Mouse (Mus musculus): ENCODE measurements around the gene Tnfsf11.

Tnfsf11 gene

GRCm38 (mm10) chr14:78307286-78308237 lies at the start of gene Tnfsf11:
Gene Tnfsf11 (minus strand): TSS chr14:78308043.
- peak; percentile 54 for DNase-seq

DNA sequence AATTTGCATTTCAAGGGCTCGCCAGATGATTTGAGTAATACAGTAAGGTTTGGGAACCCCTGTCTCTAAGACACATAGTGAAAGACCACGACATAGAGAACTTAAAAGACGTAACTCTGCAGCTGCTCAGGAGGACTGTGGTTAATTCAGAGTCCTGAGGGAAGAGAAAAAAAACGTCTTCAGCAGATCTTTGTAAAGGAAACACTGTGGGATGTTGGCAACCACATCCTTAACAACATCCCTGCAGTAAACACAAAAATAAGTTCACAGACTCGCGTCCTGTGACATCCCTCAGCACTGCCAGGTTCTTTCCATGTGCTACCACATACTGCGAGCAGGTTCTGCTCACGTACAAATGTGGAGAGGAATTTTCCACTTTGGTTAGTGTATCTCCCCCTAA lies 48.9 kb upstream of the Tnfsf11 start:
- peak; percentile 52 for DNase-seq

- DNase-seq = peak; percentile 50
These were observed 47.5 kb upstream of the Tnfsf11 start for GRCm38 (mm10) chr14:78355381-78355780.

DNA sequence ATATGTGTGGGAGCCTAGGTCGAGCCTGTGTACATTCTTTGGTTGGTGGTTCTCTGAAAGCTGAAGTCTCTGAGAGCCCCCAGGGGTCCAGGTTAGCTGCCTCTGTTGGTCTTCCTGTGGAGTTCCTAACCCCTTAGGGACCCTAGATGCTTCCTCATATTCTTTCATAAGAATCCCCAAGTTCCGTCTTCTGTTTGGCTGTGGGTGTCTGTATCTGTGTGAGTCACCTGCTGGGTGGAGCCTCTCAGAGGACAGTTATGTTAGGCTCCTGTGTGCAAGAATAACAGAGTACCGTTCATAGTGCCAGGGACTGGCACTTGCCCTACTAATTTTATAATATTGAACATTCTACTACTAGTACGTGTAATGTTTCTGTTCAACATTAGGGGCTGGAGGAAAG lies 45.0 kb upstream of the Tnfsf11 start:
- DNase-seq = no peak

- no peak for DNase-seq
These were observed 43.7 kb upstream of the Tnfsf11 start for GRCm38 (mm10) chr14:78351544-78351943.

DNA sequence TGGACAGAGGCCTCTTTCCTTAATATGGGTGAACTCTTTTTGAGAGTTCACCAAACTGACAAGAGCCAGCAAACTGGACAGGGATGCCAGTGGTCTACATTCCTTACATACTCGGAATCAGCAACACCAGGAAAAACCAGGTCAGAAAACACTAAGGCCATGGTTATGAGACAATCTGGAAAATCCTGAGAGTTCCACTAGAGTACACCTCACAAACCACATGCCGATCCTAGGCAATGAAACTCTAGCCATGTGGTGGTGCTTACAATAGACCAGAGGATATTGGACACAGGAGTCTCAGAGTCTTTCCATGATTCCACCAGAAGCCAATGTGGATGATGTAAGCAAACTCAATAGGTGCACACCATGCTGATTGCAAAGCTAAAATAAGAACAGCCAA lies 39.9 kb upstream of the Tnfsf11 start:
- DNase-seq = no peak

DNA sequence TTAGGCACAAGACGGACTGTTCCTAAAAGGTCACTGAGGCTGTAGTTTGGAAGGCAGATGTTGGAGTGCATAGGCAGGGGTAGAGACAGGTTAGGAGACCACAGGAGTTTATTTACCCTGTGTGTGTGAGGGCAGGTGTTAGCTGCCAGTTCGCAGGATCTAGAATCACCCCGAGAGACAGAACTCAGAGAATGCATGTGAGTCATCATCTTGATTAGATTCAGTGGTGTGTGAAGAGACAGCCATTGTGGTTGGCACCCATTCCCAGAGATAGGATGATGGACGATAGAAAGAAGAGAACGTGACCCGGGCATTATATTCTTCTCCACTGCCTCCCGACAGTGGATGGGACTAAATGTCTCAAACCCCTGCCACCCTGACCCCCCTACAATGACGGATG lies 35.2 kb upstream of the Tnfsf11 start:
- DNase-seq = no peak

- no peak for DNase-seq
These were observed 34.3 kb upstream of the Tnfsf11 start for GRCm38 (mm10) chr14:78342146-78342545.

- no peak for DNase-seq
These were observed 25.5 kb upstream of the Tnfsf11 start for GRCm38 (mm10) chr14:78333341-78333740.

GRCm38 (mm10) chr14:78331368-78331767 lies 23.5 kb upstream of the Tnfsf11 start:
- no peak for DNase-seq

DNA sequence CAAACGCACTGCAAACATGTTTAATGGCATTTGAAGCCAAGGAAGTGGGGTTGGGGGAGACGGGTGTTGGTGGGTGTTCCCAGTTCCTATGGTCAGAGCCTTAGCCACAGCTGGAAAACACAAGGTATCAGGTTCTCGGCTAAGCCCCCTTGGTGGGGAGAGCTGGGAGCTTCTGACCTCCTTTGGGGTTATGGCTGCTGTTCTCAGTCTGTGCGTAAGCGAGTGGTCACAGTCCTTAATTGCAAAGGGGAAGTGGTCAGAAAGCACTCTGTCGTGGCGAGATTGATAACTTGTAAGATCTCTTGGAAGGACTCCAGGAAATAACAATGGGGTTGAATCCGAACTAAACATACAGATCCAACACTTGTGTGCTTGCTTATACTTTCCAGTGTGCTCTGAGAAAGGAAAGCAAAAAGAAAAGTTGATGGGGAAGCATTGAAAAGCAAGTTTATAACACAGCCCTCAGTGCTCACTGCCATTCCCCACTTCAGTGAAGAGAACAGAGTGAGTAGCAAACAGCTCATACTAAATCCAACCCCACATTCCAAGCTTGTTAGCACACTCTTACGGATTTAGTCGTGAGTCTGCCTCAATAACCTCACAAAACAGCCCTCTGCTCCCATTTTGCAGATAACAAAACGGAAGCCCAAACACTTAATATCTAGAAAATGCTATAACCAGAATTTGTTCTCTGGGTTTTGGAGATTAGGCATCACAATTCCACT lies 22.9 kb upstream of the Tnfsf11 start:
- DNase-seq = no peak

GRCm38 (mm10) chr14:78329765-78330451 lies 22.1 kb upstream of the Tnfsf11 start:
- no peak for DNase-seq

DNA sequence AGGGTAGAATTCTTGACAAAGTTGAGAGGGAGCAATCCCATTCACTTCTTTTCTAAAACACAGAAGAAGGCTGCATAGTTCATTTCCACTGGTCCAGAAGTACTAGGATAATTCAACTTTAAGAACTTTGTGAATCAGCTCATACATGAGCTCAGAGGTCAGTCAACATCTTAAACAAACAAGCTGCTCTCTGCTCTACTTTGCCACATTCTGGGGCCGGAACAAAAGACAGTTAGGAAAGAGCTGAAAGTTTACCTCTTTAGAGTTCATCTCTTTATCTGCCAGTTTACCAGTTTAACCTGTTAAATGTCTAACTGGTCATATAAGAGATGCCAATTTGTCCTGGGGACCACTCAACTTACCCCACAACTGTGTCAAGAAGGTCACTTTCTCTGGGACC lies 15.5 kb upstream of the Tnfsf11 start:
- no peak for DNase-seq

GRCm38 (mm10) chr14:78322916-78323315 lies 15.1 kb upstream of the Tnfsf11 start:
- no peak for DNase-seq

DNA sequence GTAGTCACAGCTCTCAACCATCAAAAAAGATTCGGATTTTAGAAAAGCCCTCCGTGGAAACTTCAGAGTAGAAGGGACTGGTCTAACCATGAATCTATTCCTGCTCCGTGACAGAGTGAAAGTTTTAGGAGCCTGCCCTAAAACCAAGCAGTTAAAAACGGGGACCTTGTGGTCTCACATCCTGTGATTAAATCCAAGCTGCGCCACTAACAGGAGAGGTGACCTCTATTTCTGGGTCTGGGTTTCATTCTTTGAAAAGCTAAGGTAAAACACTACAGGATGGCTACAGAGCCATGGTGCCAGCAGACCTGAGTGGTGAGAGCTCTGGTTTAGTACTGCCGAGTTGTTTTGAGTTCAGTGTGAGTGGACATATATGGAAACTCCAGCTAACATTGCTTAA lies 12.4 kb upstream of the Tnfsf11 start:
- DNase-seq = no peak

DNA sequence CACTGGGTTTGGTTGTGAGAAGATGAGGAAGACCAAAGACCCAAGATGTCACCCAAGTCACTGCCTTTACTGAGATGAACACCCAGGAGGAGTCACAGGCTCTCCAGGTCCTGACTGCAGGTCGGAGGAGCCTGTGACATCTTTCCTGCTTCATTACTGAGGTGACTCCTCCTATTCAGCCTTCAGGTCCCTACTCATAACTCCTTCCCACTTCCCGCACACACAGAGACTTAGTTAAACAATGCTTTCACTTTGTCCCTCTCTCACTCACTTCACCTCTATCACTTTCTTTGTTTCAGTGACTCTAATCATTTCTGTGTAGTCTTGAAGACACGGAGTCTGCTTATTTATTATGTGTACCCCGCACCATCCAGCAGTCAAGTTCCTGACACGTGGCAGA lies 11.7 kb upstream of the Tnfsf11 start:
- DNase-seq = no peak

GRCm38 (mm10) chr14:78319000-78319399 lies 11.2 kb upstream of the Tnfsf11 start:
- DNase-seq = no peak

- no peak for DNase-seq
These were observed 9.8 kb upstream of the Tnfsf11 start for GRCm38 (mm10) chr14:78317623-78318022.

DNA sequence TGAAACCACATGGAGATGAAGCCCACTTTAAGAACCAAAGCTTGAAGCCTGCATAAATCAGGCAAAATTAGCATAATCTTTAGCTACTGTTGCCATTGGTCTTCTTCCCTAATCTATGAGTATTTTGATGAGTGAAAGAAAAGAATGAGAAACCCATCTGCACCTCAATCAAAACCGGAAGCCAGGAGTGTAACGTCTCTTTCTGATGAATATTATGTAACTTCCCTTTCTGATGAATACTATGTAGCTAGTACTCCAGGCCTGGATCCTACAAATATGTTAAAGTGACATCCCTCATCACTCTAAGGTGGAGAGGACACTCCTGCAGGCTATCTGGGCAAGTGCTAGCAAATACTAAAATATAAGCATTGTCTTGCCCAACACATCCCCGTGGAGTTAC lies 6.9 kb downstream of the Tnfsf11 start:
- no peak for DNase-seq

DNA sequence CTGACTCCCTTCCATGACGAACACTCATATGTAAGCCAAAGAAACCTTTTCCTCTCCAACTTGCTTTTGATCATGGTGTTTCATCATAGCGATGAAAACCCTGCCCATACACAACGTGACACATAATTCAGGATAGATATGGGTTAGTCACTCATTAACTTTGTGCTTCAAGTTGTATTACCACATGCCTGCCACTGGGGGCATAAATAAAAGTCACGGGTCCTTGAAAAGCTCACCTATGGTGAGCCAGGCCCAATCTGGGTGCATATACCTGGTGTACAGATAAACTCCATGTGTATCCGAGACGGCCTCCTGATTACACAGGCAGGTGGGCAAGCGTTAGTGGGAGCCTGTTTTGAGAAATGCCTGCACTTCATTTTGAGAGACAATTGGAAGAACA lies 15.2 kb downstream of the Tnfsf11 start:
- peak; percentile 24 for DNase-seq

- no peak for DNase-seq
These were observed 17.8 kb downstream of the Tnfsf11 start for GRCm38 (mm10) chr14:78289912-78290523.

DNA sequence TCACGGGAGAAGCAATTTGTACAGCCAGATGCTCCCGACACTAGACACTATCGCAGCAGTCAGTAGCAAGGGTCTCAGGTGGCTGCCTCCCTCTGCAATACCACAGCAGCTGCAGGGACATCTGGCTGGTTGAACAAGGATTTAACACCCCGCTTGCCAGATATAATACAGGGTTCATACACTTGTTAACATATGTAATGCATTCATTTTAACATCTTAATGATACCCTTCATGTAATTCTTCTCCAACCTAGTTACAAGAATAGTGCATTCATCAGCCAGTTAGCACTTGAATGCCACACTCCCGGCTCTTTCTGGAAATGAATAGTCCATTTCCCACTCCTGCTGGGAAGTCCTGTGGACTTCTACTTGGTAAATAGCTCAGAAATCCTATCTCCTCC lies 18.9 kb downstream of the Tnfsf11 start:
- no peak for DNase-seq

All from thymus, postnatal 25 days (tissue).